Comparison of ENCODE assay signal across 28 mouse cellular contexts in the genomic region with DNA sequence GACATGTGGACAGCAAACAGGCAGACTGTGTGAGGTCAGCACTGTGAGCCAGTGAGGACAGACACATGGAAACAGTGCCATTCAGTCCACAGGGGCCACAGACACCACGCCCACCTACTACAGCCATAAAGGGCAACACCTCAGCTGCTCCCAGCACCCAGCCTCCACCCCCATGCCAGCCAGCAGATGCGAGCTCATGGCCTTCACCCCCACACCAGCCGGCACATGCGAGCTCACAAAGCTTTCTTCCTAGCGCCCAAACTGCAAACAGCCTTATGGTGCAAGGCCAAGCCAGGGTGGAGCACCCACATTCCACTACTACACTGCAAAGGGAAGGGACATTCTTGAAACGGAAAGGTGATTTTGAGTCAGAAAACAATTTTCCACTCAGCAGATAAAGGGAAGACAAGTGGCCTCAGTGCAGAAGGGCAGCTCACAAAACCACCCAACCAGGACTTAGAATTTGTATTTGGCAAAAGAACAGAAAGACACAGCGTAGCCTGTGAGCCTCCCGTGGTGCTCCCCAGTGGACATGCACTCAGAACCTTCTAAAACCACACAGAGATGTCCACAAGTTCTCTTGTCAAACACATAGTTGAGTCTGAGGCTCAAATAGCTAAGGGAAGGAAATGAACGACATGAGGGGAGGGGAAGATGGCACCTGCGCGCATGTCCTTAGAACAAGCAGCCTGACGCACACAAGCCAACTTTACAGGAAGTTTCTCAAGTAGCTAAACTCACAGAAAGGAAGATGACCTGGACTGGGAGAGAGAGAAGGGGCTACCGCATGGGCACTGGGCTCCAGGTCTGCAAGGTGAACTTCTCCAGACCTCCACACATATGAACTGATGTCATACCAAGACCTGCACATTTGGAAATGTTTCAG. TPM values are rescaled to one million over a fixed set of nuclear protein-coding genes. Genes with fewer than 3 reads are reported as not detected.
DNase-seq lines count a peak whose midpoint lies in the region; ATAC-seq and TF ChIP-seq lines count a peak whose summit lies in the region.
"Had no signal": no experiment of that assay in that cellular context is flagged by ENCODE, and none has a peak within 500 bp of the region (broad histone marks: within the 10 kb centered on the region; RNA-seq: fewer than 3 reads in every experiment).

No protein-coding gene starts in this region.

- WGBS in thymus, adult 2 months = 79% methylated on average over 13 of the region's 13 CpGs
- WGBS in forebrain, embryonic 15.5 days = 92% methylated on average over 13 of the region's 13 CpGs

- intact Hi-C loops in gastrocnemius, adult 2 months (cut with DNase I) = no loop called here

- H3K4me1 ChIP-seq in thymus, adult 2 months (replicated peaks; ENCODE audit: control insufficient read depth, insufficient read depth, low read length) = peaks cover 8% of the 10 kb centered on the region
- H3K4me1 ChIP-seq in forebrain, embryonic 15.5 days = peaks cover 21% of the 10 kb centered on the region

- peak; percentile 10 for DNase-seq in gastrocnemius, postnatal 25 days
- no peak for DNase-seq in gastrocnemius, adult 2 months
- DNase-seq in layer of hippocampus, adult 2 months (ENCODE audit: low spot score in 2 of 2) = peak in 1 of 2 experiments; percentile 41
- no peak for DNase-seq in layer of hippocampus, postnatal 25 days (ENCODE audit: extremely low spot score in 1 of 2, low spot score in 1 of 2)
- DNase-seq in Muller cell, postnatal 12 days (ENCODE audit: inconsistent ontology term) = peak; percentile 16
- DNase-seq in thymus, adult 2 months = no peak
- DNase-seq: cerebellum, postnatal 10 days; forebrain, postnatal 0 days; lung, adult 2 months; right cerebral cortex, postnatal 4 days; thymus, postnatal 36 days had no signal

- no peak for TF ChIP-seq CTCF in gastrocnemius, adult 2 months (IDR thresholded peaks at IDR 0.05)
- no peak for TF ChIP-seq CTCF in layer of hippocampus, adult 2 months (conservative IDR thresholded peaks at IDR 0.05)
- TF ChIP-seq CTCF in thymus, adult 2 months (IDR thresholded peaks at IDR 0.05; ENCODE audit: borderline replicate concordance, control insufficient read depth, extremely low read depth, insufficient read depth, low read length, poor library complexity) = no peak

- no peak for TF ChIP-seq POLR2A in thymus, adult 2 months (IDR thresholded peaks at IDR 0.05; ENCODE audit: control insufficient read depth, extremely low read depth, insufficient read depth, low read length, poor library complexity)

- H3K27ac ChIP-seq in gastrocnemius, adult 2 months = no peak overlapping the region
- H3K27ac ChIP-seq in layer of hippocampus, adult 2 months = peak overlapping the region; percentile 57; the same call in 1 of the 2 replicates
- H3K27ac ChIP-seq in thymus, adult 2 months (ENCODE audit: control insufficient read depth, insufficient read depth, low read length) = no peak overlapping the region
- H3K27ac ChIP-seq in forebrain, embryonic 15.5 days (replicated peaks) = no peak overlapping the region
- H3K27ac ChIP-seq: embryonic facial prominence, embryonic 13.5 days; heart, embryonic 15.5 days; hindbrain, embryonic 15.5 days; limb, embryonic 10.5 days; neural tube, embryonic 12.5 days had no signal

- H3K36me3 ChIP-seq in thymus, adult 2 months (ENCODE audit: control insufficient read depth, insufficient read depth, low read length) = peaks cover 16% of the 10 kb centered on the region
- peaks cover 33% of the 10 kb centered on the region for H3K36me3 ChIP-seq in forebrain, embryonic 15.5 days

- H3K4me3 ChIP-seq in gastrocnemius, adult 2 months = no peak overlapping the region
- H3K4me3 ChIP-seq in layer of hippocampus, adult 2 months = no peak overlapping the region
- no peak overlapping the region for H3K4me3 ChIP-seq in thymus, adult 2 months (ENCODE audit: control insufficient read depth, insufficient read depth, low read length)
- no peak overlapping the region for H3K4me3 ChIP-seq in forebrain, embryonic 15.5 days
- H3K4me3 ChIP-seq: embryonic facial prominence, embryonic 13.5 days; heart, embryonic 15.5 days; hindbrain, embryonic 15.5 days; limb, embryonic 10.5 days; neural tube, embryonic 12.5 days had no signal

- peak; percentile 53 for ATAC-seq in megakaryocyte, adult 5-6 weeks (ENCODE audit: poor library complexity, severe bottlenecking)
- ATAC-seq in forebrain, embryonic 15.5 days (replicated peaks) = no peak
- ATAC-seq: forebrain, postnatal 0 days; intestine, embryonic 16.5 days had no signal

- H3K9ac ChIP-seq in forebrain, embryonic 15.5 days (replicated peaks) = no peak overlapping the region
- H3K9ac ChIP-seq: embryonic facial prominence, embryonic 13.5 days; forebrain, postnatal 0 days; heart, embryonic 15.5 days; hindbrain, embryonic 15.5 days; neural tube, embryonic 12.5 days had no signal

- no peaks in the 10 kb centered on the region for H3K27me3 ChIP-seq in thymus, adult 2 months (ENCODE audit: control insufficient read depth, insufficient read depth, low read length)
- H3K27me3 ChIP-seq in forebrain, embryonic 15.5 days = no peaks in the 10 kb centered on the region
- H3K27me3 ChIP-seq: embryonic facial prominence, embryonic 13.5 days; heart, embryonic 15.5 days; hindbrain, embryonic 15.5 days; neural tube, embryonic 12.5 days had no signal

- no peak overlapping the region for H3K4me2 ChIP-seq in forebrain, embryonic 15.5 days (replicated peaks)
- H3K4me2 ChIP-seq: embryonic facial prominence, embryonic 13.5 days; heart, embryonic 15.5 days; hindbrain, embryonic 15.5 days; midbrain, embryonic 11.5 days; neural tube, embryonic 12.5 days had no signal

- no peaks in the 10 kb centered on the region for H3K9me3 ChIP-seq in forebrain, embryonic 15.5 days
- H3K9me3 ChIP-seq: embryonic facial prominence, embryonic 13.5 days; heart, embryonic 15.5 days; hindbrain, embryonic 15.5 days; limb, embryonic 10.5 days; neural tube, embryonic 12.5 days had no signal

RNA-seq across cellular contexts. Expression of a gene that starts 6.4 kb away (rescaled TPM):
- total RNA-seq in gastrocnemius, postnatal 25 days (2021) = 1 to 10 TPM; 5.8 to 8.2 TPM
- 1 to 10 TPM; 8.0 to 9.2 TPM for total RNA-seq in gastrocnemius, adult 2 months (2021)
- 10 to 100 TPM; 53.5 to 54.4 TPM for total RNA-seq in layer of hippocampus, adult 2 months (2021)
- total RNA-seq in layer of hippocampus, postnatal 25 days (2021) = 10 to 100 TPM; 41.0 to 47.6 TPM
- 9.9 and 11.9 TPM in 2 replicates for total RNA-seq in megakaryocyte, adult 5-6 weeks (2015)
- total RNA-seq in megakaryocyte, adult 5-6 weeks (2017) = 26.1 and 28.3 TPM in 2 replicates
- polyA plus RNA-seq in thymus, adult 2 months (2012; rRNA removed) = 47.5 and 53.1 TPM in 2 replicates
- 57.6 and 58.7 TPM in 2 replicates for polyA plus RNA-seq in forebrain, embryonic 15.5 days (2015; fragmentation: Nextera tagmentation; extraction: Ambion mirVana)

RNA-seq across cellular contexts. Expression of a gene that starts 6.7 kb away (rescaled TPM):
- total RNA-seq in gastrocnemius, postnatal 25 days (2021) = 100 to 1,000 TPM; 126 to 135 TPM
- total RNA-seq in gastrocnemius, adult 2 months (2021) = 100 to 1,000 TPM; 142 to 160 TPM
- 100 to 1,000 TPM; 111 to 122 TPM for total RNA-seq in layer of hippocampus, adult 2 months (2021)
- 100 to 1,000 TPM; 115 to 126 TPM for total RNA-seq in layer of hippocampus, postnatal 25 days (2021)
- total RNA-seq in megakaryocyte, adult 5-6 weeks (2015) = 107 and 114 TPM in 2 replicates
- 80.8 and 95.5 TPM in 2 replicates for total RNA-seq in megakaryocyte, adult 5-6 weeks (2017)
- polyA plus RNA-seq in thymus, adult 2 months (2012; rRNA removed) = 80.6 and 93.7 TPM in 2 replicates
- 87.4 and 94.1 TPM in 2 replicates for polyA plus RNA-seq in forebrain, embryonic 15.5 days (2015; fragmentation: Nextera tagmentation; extraction: Ambion mirVana)

RNA-seq across cellular contexts. Expression of a gene that starts 30.3 kb away (rescaled TPM):
- total RNA-seq in gastrocnemius, postnatal 25 days (2021) = 1 to 10 TPM; 4.8 to 5.9 TPM
- 1 to 10 TPM; 7.1 to 7.8 TPM for total RNA-seq in gastrocnemius, adult 2 months (2021)
- total RNA-seq in layer of hippocampus, adult 2 months (2021) = 10 to 100 TPM; 12.2 to 12.5 TPM
- 10 to 100 TPM; 12.8 to 13.1 TPM for total RNA-seq in layer of hippocampus, postnatal 25 days (2021)
- 3.9 and 4.2 TPM in 2 replicates for total RNA-seq in megakaryocyte, adult 5-6 weeks (2015)
- total RNA-seq in megakaryocyte, adult 5-6 weeks (2017) = 2.5 and 2.8 TPM in 2 replicates
- polyA plus RNA-seq in thymus, adult 2 months (2012; rRNA removed) = 8.0 and 8.2 TPM in 2 replicates
- polyA plus RNA-seq in forebrain, embryonic 15.5 days (2015; fragmentation: Nextera tagmentation; extraction: Ambion mirVana) = 7.8 and 9.0 TPM in 2 replicates

RNA-seq across cellular contexts. Expression of a gene that starts 34.4 kb away (rescaled TPM):
- 1 to 10 TPM; 3.0 to 3.6 TPM for total RNA-seq in gastrocnemius, postnatal 25 days (2021)
- total RNA-seq in gastrocnemius, adult 2 months (2021) = 1 to 10 TPM in 1 of 2 experiments, under 1 TPM in 1; 0.46 to 2.4 TPM
- total RNA-seq in layer of hippocampus, adult 2 months (2021) = 10 to 100 TPM; 22.8 to 24.0 TPM
- 10 to 100 TPM; 18.4 to 23.9 TPM for total RNA-seq in layer of hippocampus, postnatal 25 days (2021)
- 1.9 and 2.8 TPM in 2 replicates for total RNA-seq in megakaryocyte, adult 5-6 weeks (2015)
- total RNA-seq in megakaryocyte, adult 5-6 weeks (2017) = 2.3 and 3.2 TPM in 2 replicates
- 8.8 and 11.7 TPM in 2 replicates for polyA plus RNA-seq in thymus, adult 2 months (2012; rRNA removed)
- polyA plus RNA-seq in forebrain, embryonic 15.5 days (2015; fragmentation: Nextera tagmentation; extraction: Ambion mirVana) = 4.9 and 5.1 TPM in 2 replicates
- total RNA-seq: monocyte, adult 5-6 weeks had no signal

RNA-seq across cellular contexts. Expression of a gene that starts 41.3 kb away (rescaled TPM):
- not detected for total RNA-seq in gastrocnemius, postnatal 25 days (2021)
- not detected for total RNA-seq in gastrocnemius, adult 2 months (2021)
- not detected for total RNA-seq in layer of hippocampus, adult 2 months (2021)
- not detected for total RNA-seq in layer of hippocampus, postnatal 25 days (2021)
- total RNA-seq in megakaryocyte, adult 5-6 weeks (2015) = not detected in 2 replicates
- not detected in 2 replicates for total RNA-seq in megakaryocyte, adult 5-6 weeks (2017)
- polyA plus RNA-seq in thymus, adult 2 months (2012; rRNA removed) = not detected in 2 replicates
- polyA plus RNA-seq in forebrain, embryonic 15.5 days (2015; fragmentation: Nextera tagmentation; extraction: Ambion mirVana) = not detected in 2 replicates
- total RNA-seq: forebrain, postnatal 0 days; gastrocnemius, adult 18-20 months; granulocyte monocyte progenitor cell, adult 5-6 weeks; left cerebral cortex, adult 8-10 months; liver, adult 2 months; monocyte, adult 5-6 weeks had no signal
- polyA plus RNA-seq: brain, embryonic 14.5 days; embryonic facial prominence, embryonic 13.5 days; forebrain, postnatal 0 days; heart, embryonic 15.5 days; hindbrain, embryonic 15.5 days; intestine, embryonic 16.5 days; kidney, embryonic 16.5 days; large intestine, adult 2 months; limb, embryonic 10.5 days; liver, adult 2 months; lung, adult 2 months; midbrain, embryonic 11.5 days; neural tube, embryonic 12.5 days had no signal

Comparison
In these comparisons a context has a peak if more than half of its experiments do, and no peak if none do; other contexts are left out.
1. DNase-seq: peak in gastrocnemius, postnatal 25 days (single experiment) and Muller cell, postnatal 12 days (single experiment); none in gastrocnemius, adult 2 months (single experiment), layer of hippocampus, postnatal 25 days (0 of 2) and thymus, adult 2 months (single experiment).